Mouse (Mus musculus) hindbrain, embryonic 15.5 days (tissue): ENCODE results near the gene Hsd17b12. TPM values are rescaled to one million over a fixed set of nuclear protein-coding genes. Genes with fewer than 3 reads are reported as not detected.
A peak's percentile ranks its signal among the peaks of the same experiment; 100 is the strongest.

ENCODE experiments used
- ATAC-seq: fragments of 200-750 bp; cut with Nextera tagmentation; 2 replicates; pipeline ENCODE4 v1.8.0; 2017; ENCODE audit warnings: low read depth, moderate number of reproducible peaks, moderate TSS enrichment; ENCODE audit not compliant: low FRiP score
- H3K27ac ChIP-seq: fragments of 300-500 bp; sonication (generic); replicated peaks from 2 replicates; pipeline ENCODE4 v1.5.1; 2015; ENCODE audit warnings: mild to moderate bottlenecking, inconsistent platforms
- H3K27me3 ChIP-seq: fragments of 300-500 bp; sonication (generic); 2 replicates; pipeline ENCODE4 v1.6.1; 2015; ENCODE audit warnings: control low read depth, inconsistent platforms
- H3K36me3 ChIP-seq: fragments of 300-500 bp; sonication (generic); 2 replicates; pipeline ENCODE4 v1.6.1; 2015; ENCODE audit warnings: control low read depth, inconsistent platforms
- H3K4me1 ChIP-seq: fragments of 300-500 bp; sonication (generic); replicated peaks from 2 replicates; pipeline ENCODE4 v1.6.1; 2015; ENCODE audit warnings: control low read depth, inconsistent platforms
- H3K4me2 ChIP-seq: fragments of 300-500 bp; sonication (generic); 2 replicates; pipeline ENCODE4 v1.6.1; 2015; ENCODE audit warnings: moderate library complexity, mild to moderate bottlenecking, inconsistent platforms
- H3K4me3 ChIP-seq: fragments of 300-500 bp; sonication (generic); 2 replicates; pipeline ENCODE4 v1.5.1; 2015; ENCODE audit warnings: mild to moderate bottlenecking, inconsistent platforms
- H3K9ac ChIP-seq: fragments of 300-500 bp; sonication (generic); 2 replicates; pipeline ENCODE4 v1.6.1; 2015; ENCODE audit warnings: inconsistent platforms
- H3K9me3 ChIP-seq: fragments of 300-500 bp; sonication (generic); 2 replicates; pipeline ENCODE4 v1.6.1; 2016; ENCODE audit warnings: control low read depth, inconsistent platforms
- WGBS: fragments of 180-500 bp; shearing (Covaris S2); methylation state at CpG from one replicate; pipeline ENCODE4 v1.1.7; 2015; 5-methylcytosine and 5-hydroxymethylcytosine counted together
- polyA plus RNA-seq: library from polyadenylated mRNA; unstranded; fragments of >200 nt; fragmentation: Nextera tagmentation; extraction: Ambion mirVana; gene quantifications from 2 replicates; pipeline ENCODE4 v1.2.1, GENCODE M21; 2015

Hsd17b12 gene
- polyA plus RNA-seq, 1 experiment from 2014 or later: 143 TPM

DNA sequence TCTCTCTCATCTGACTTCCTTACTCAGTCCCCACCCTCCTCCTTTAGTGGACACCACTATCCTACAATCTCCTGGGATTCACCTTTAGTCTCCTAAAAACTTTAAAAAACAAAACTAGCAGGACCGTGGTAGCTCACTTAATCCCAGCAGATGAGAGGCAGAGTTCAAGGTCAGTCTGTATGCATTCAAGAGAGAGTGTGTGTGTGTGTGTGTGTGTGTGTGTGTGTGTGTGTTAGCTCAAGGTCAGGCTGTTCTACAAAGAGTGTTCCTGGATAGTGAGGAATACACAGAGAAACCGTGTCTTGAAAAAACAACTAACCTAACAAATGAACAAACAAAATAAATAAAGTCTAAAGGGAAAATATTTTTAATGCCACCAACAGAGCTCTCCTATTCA is 12.6 kb downstream of the Hsd17b12 start:
- Histone ChIP-seq H3K27me3 (no peaks in the 10 kb centered on the region), H3K9ac (no peak overlapping the region), H3K4me1 (no peaks in the 10 kb centered on the region), H3K9me3 (no peaks in the 10 kb centered on the region), H3K4me2 (no peak overlapping the region), H3K4me3 (no peak overlapping the region), H3K36me3 (no peaks in the 10 kb centered on the region), H3K27ac (no peak overlapping the region)
- ATAC-seq: no peak
- WGBS: 72% methylated on average over 2 of the region's 2 CpGs

DNA sequence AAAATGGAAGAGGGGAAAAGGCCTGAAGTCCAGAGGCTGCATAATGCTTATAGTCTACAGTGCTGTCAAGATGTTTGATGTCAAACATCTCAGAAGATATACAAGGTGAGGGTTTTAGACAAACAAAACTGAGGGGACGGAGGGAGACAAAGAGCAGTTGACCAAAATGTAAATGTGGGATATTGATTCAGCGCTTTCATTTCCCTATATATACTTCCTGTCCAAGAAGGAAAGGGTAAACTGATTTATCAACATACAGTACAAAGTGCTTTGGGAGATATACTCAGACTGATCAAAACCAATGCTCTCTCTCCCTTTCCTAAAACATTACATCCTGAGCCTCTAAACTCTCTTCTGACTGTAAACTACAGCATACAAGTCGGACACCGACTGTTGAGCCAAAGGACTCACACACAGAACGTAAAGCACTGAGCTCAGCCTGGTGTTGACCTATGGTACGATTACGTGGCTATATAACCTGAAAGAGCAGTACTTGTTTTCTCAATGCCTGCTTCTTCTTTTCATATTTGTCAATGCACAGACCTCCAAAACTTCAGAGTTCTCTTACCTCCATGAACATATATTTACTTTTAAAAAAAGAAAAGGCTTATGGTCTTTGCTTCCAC is 13.1 kb downstream of the Hsd17b12 start:
- H3K36me3 ChIP-seq: no peaks in the 10 kb centered on the region
- no peaks in the 10 kb centered on the region for H3K4me1 ChIP-seq
- no peak for ATAC-seq
- no peaks in the 10 kb centered on the region for H3K27me3 ChIP-seq
- no peak overlapping the region for H3K27ac ChIP-seq
- H3K4me3 ChIP-seq: no peak overlapping the region
- WGBS: 91% methylated on average over 7 of the region's 7 CpGs
- no peak overlapping the region for H3K4me2 ChIP-seq
- H3K9ac ChIP-seq: no peak overlapping the region
- H3K9me3 ChIP-seq: no peaks in the 10 kb centered on the region

GRCm38 (mm10) chr2:94141293-94141692 is 16.5 kb downstream of the Hsd17b12 start:
- no peak overlapping the region for H3K4me2 ChIP-seq
- H3K36me3 ChIP-seq: no peaks in the 10 kb centered on the region
- H3K9ac ChIP-seq: no peak overlapping the region
- H3K4me3 ChIP-seq: no peak overlapping the region
- H3K9me3 ChIP-seq: no peaks in the 10 kb centered on the region
- H3K27me3 ChIP-seq: no peaks in the 10 kb centered on the region
- H3K4me1 ChIP-seq: no peaks in the 10 kb centered on the region
- 71% methylated on average over 3 of the region's 3 CpGs for WGBS
- H3K27ac ChIP-seq: no peak overlapping the region
- ATAC-seq: no peak

DNA sequence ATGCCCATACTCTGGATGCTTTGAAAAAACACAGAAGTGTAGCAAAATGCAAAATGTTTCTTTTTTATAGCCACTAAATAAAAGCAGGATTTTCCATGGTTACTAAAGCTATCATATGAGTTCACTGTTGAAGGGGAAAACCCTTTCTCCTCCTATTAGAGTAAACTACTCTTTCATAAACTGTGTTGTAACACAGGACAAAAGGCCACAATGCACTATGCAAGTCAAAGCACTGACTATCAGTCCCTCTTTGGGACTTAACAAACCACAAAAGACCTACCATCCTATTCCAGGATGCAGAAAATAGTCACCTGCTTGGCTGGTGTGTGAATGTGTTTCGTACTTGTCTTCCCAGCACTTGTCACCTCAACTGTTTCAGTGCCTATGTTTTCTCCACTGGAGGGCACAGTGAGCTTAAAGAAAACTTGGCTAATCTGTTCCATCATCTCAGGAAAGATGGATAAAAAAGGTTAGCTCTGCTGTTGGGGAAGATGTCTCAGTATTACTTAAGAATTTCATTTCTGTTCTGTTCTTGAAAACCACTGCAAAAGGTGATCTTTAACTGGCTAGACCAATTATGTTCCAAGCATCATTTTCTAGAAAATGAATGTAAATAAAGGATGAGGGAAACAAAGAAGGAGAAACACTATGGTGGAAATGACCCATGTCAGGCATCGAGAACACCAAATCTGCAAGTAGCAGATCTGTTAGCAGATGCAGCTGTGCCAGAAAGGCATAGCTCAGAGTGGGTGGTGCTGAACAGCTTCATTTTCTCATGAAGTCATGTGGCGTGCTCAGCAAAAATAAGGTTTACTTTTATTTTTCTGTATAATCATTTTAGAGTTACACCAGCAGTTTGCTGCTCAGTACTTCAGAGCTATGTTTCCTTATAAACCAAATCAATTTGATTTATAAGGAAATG is 19.0 kb downstream of the Hsd17b12 start:
- Histone ChIP-seq H3K27me3 (no peaks in the 10 kb centered on the region), H3K9ac (no peak overlapping the region), H3K4me1 (no peaks in the 10 kb centered on the region), H3K4me2 (no peak overlapping the region), H3K4me3 (no peak overlapping the region), H3K27ac (no peak overlapping the region), H3K9me3 (no peaks in the 10 kb centered on the region), H3K36me3 (no peaks in the 10 kb centered on the region)
- 79% methylated on average over 3 of the region's 3 CpGs for WGBS
- 0 out of 2 replicates have a peak, but pooled peaks have one; percentile 42 for ATAC-seq

GRCm38 (mm10) chr2:94136837-94137236 is 20.9 kb downstream of the Hsd17b12 start:
- Histone ChIP-seq H3K4me1 (no peaks in the 10 kb centered on the region), H3K9ac (no peak overlapping the region), H3K9me3 (no peaks in the 10 kb centered on the region), H3K4me3 (no peak overlapping the region), H3K27ac (no peak overlapping the region), H3K4me2 (no peak overlapping the region), H3K27me3 (no peaks in the 10 kb centered on the region), H3K36me3 (no peaks in the 10 kb centered on the region)
- ATAC-seq: no peak
- 90% methylated on average over 3 of the region's 3 CpGs for WGBS

DNA sequence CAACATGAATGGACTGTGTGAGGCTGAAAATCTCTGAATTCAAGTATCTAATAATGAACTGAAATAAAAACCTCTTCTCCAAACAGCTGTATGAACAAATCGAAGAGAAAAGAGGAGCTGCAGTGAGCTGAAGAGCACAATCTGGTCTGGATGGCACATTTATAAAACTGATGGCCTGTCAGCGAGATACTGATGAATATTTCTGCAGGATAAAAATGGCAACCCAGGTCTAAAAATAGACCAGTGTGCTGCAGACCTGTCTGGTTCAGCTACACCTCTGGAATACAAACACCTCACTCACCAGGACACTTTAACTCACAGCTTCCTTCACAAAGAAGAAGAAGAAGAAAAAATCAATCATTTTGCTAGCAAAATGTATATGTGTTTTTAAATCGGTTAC is 29.3 kb downstream of the Hsd17b12 start:
- Histone ChIP-seq H3K36me3 (no peaks in the 10 kb centered on the region), H3K9ac (no peak overlapping the region), H3K27me3 (no peaks in the 10 kb centered on the region), H3K27ac (peak overlapping the region; percentile 80), H3K9me3 (no peaks in the 10 kb centered on the region), H3K4me2 (no peak overlapping the region), H3K4me1 (peaks cover 12% of the 10 kb centered on the region), H3K4me3 (no peak overlapping the region)
- peak; percentile 54; the same call in 1 of the 2 replicates for ATAC-seq
- WGBS: 77% methylated on average over 3 of the region's 3 CpGs

GRCm38 (mm10) chr2:94122182-94123041 is 35.4 kb downstream of the Hsd17b12 start:
- H3K9me3 ChIP-seq: no peaks in the 10 kb centered on the region
- H3K36me3 ChIP-seq: no peaks in the 10 kb centered on the region
- peak overlapping the region; percentile 41 for H3K4me2 ChIP-seq
- H3K27me3 ChIP-seq: no peaks in the 10 kb centered on the region
- peak overlapping the region; percentile 92 for H3K27ac ChIP-seq
- H3K9ac ChIP-seq: no peak overlapping the region
- H3K4me1 ChIP-seq: peaks cover 27% of the 10 kb centered on the region
- WGBS: 32% methylated on average over 7 of the region's 7 CpGs
- no peak overlapping the region for H3K4me3 ChIP-seq
- ATAC-seq: peak; percentile 83

DNA sequence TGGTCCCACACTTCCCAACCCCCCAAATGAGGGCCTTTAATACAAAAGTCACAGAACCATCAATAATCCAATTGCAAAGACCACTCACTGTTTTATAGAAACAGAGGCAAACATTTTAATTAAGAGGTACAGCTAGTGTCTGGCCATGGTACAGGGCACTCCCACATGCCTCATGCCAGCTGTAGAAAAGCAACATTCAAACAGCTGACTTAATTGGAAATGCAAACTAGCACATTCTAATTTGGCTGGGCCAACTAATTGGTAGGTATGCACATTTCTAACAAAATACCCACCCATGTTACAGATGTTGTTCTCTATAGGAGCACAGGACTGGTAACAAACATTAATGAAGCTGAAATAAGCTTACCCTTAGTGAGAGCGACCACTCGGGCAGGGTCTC is 54.0 kb downstream of the Hsd17b12 start:
- Histone ChIP-seq H3K9ac (no peak overlapping the region), H3K4me1 (no peaks in the 10 kb centered on the region), H3K4me3 (no peak overlapping the region), H3K27ac (no peak overlapping the region), H3K4me2 (no peak overlapping the region), H3K36me3 (0 out of 2 replicates have a peak, but pooled peaks cover 3% of the 10 kb centered on the region), H3K27me3 (no peaks in the 10 kb centered on the region), H3K9me3 (no peaks in the 10 kb centered on the region)
- ATAC-seq: no peak
- 80% methylated on average over 2 of the region's 2 CpGs for WGBS

- no peaks in the 10 kb centered on the region for H3K36me3 ChIP-seq
- no peak overlapping the region for H3K27ac ChIP-seq
- H3K4me2 ChIP-seq: no peak overlapping the region
- no peak overlapping the region for H3K9ac ChIP-seq
- 100% methylated on average over 1 of the region's 1 CpGs for WGBS
- H3K4me3 ChIP-seq: no peak overlapping the region
- ATAC-seq: no peak
- H3K9me3 ChIP-seq: no peaks in the 10 kb centered on the region
- H3K27me3 ChIP-seq: no peaks in the 10 kb centered on the region
- no peaks in the 10 kb centered on the region for H3K4me1 ChIP-seq
Measured at GRCm38 (mm10) chr2:94089901-94090300, 67.9 kb downstream of the Hsd17b12 start.

DNA sequence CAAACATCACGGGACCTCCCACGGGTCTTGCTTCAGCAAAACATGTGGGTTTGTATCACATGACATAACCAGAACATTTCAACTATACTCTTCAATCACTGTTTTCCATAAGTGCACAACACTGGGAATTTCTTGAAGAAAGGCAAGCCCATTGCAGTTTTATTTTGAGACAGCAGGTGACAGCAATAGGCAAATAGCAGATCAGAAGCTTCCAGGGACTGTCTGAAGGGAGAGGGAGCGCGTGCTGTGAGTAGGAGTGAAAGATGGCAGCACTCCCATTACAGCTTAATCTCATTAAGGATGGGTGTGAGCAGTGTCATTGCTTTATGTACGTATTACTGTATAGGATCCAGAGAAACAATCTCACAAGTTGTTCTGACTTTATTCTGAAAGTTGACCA is 88.3 kb downstream of the Hsd17b12 start:
- WGBS: 80% methylated on average over 5 of the region's 5 CpGs

DNA sequence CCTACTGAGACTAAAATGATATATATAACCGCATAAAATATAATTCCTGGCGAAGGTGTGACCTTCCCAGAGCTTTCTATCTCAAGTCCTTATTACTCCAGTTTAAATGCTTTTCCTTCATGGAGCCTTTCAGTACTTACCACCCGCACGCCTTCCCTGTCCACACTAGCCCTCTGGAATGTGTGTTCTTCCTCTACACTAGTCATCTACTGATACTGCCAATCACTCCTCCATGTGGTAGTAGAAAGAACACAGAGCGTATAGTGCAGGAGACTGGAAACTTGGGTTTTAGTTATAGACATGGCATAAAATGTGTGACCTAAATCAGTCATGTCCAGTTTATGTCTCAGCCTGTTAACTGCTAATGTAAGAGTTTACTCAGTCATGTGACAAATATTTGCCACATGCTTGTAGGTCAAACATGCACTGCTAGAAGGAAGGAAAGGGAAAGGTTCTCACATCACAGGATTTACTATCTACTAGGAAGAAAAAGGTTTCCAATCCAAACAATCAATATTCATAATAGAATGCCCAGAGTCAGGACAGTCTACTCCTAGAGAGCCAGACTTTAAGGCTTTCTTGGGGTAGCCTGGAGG is 91.1 kb downstream of the Hsd17b12 start:
- no peaks in the 10 kb centered on the region for H3K9me3 ChIP-seq
- WGBS: 91% methylated on average over 5 of the region's 5 CpGs
- H3K4me2 ChIP-seq: no peak overlapping the region
- no peak overlapping the region for H3K9ac ChIP-seq
- ATAC-seq: no peak
- no peak overlapping the region for H3K27ac ChIP-seq
- H3K36me3 ChIP-seq: no peaks in the 10 kb centered on the region
- no peaks in the 10 kb centered on the region for H3K4me1 ChIP-seq
- H3K27me3 ChIP-seq: no peaks in the 10 kb centered on the region
- H3K4me3 ChIP-seq: no peak overlapping the region

More for the DNA sequence above, 88.3 kb downstream of the Hsd17b12 start:
- H3K4me1 ChIP-seq: no peaks in the 10 kb centered on the region
- no peak overlapping the region for H3K9ac ChIP-seq
- H3K27ac ChIP-seq: no peak overlapping the region
- H3K4me2 ChIP-seq: no peak overlapping the region
- no peak; the same call in 1 of the 2 replicates for ATAC-seq
- no peaks in the 10 kb centered on the region for H3K36me3 ChIP-seq
- H3K4me3 ChIP-seq: no peak overlapping the region
- H3K27me3 ChIP-seq: no peaks in the 10 kb centered on the region
- H3K9me3 ChIP-seq: no peaks in the 10 kb centered on the region
